Mouse (Mus musculus) retina, postnatal 7 days (tissue): Measurements from ENCODE around the gene Tenm4.

Source experiments
- DNase-seq: peaks from one replicate; pipeline ENCODE4 v3.0.0-alpha.2; 2012; ENCODE audit warnings: low read depth, low spot score

The Tenm4 gene

DNA sequence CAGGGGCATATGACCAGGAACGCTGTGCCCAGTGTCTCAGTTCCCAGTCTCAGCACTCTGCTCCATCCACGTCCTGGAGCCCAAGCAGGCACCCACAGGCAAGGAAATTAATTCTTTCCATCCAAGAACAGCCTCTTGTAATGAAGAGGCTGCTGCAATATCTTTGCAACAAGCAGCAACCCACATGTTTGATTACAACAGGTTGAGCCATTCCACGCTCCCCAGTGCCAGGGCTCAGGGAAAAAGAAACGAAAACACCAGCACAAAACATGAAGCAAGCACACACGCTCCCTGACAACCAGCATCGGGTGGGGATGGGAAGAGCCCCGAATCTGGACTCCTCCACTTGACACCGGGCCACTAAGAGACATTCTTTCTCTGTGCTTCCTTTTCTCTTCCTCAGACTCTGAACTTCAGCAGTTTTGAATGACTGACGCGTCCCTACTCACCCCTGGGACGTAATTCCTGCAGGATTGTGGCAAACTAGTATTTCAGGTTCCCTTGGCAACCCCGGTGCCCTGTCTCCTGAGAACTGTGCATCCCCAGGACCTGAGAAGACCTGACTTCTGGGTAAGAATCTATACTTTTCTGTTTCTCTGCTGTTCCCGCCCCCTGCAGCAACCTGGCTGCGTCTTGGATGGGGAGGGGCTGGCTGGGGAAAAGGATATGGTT, at the start of gene Tenm4:
Gene Tenm4, plus strand, starts transcription at position 323 of the 672 bp plus-strand sequence.
- DNase-seq = no peak

DNA sequence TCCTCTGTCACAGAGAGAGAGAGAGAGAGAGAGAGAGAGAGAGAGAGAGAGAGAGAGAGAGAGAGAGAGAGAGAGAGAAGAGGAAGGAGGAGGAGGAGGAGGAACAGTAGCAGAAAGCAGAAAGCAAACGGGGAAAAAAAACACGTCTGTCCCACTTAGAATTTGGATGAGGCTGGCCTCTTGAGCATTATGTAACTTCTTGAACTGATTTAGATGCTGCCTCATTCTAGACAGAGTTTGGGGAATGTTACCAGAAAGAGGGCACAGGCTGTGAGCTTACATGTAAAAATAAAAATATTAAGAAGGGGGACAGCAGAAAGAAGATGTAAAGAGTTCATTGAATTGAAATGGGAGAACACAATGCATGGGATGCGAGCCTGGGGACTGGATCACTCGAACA, 40.3 kb upstream of the Tenm4 start:
- no peak for DNase-seq

- DNase-seq = no peak
These were observed 39.9 kb upstream of the Tenm4 start for GRCm38 (mm10) chr7:96131175-96131574.

GRCm38 (mm10) chr7:96136497-96136961, 34.5 kb upstream of the Tenm4 start:
- no peak for DNase-seq

GRCm38 (mm10) chr7:96141876-96142275, 29.2 kb upstream of the Tenm4 start:
- no peak for DNase-seq

GRCm38 (mm10) chr7:96142973-96143596, 28.0 kb upstream of the Tenm4 start:
- no peak for DNase-seq

GRCm38 (mm10) chr7:96147436-96147835, 23.6 kb upstream of the Tenm4 start:
- DNase-seq = no peak

DNA sequence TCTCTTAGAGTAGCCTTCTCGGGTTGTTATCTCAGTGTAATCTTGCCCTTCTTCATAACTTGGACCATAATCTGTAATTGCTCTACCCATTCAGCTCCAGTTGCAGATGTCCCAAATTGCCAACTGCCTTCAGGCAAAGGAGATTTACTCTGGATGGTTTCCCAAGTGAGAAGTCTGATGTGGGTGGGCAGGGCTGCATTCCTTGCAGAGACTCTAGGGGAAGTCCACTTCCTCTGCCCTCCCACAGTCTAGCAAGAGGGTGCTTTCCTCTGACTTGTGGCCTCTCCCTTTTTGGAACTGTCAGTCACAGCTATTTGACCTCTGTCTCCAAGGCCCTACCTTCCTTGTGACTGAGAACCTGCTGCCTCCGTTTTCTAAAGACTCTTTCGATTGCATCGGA, 22.9 kb upstream of the Tenm4 start:
- DNase-seq = no peak

DNA sequence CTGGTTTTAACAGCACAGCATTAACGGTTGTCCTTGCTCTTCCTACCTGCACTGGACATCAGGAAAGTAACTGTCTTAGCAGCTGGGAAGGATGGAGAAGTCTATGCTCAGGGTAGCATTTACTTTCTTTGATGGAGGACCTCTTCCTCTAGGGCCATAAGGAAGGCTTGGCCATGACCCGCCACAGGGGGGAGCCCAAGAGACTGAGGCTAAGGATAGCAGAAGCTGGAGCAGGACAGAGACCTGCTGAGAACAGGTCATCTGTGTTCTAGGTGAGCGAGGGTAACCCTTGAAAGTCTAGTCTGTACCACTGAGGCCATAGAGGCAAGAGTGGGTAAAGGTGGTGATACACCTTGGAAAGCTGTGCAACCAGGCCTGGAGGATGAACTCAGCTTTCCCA, 19.8 kb upstream of the Tenm4 start:
- no peak for DNase-seq

DNA sequence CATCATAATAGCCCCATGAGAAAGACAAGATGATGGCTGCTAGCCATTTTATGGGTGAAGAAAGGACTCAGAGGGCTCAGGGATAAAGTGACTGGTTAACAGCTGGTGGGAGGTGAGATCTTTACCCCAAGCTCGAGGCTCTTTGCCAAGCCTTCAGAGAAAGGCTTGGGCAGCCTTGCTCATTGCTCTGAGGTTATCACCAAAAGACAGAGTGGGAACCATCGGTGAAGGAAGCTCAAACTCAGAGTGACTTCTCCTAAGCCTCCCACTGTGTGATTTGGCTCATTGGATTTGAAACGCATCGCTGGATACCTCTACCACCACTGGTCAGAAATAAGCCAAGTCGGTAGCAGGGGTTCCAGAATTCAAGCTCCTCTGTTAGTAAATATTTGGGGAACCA, 19.1 kb upstream of the Tenm4 start:
- no peak for DNase-seq

DNA sequence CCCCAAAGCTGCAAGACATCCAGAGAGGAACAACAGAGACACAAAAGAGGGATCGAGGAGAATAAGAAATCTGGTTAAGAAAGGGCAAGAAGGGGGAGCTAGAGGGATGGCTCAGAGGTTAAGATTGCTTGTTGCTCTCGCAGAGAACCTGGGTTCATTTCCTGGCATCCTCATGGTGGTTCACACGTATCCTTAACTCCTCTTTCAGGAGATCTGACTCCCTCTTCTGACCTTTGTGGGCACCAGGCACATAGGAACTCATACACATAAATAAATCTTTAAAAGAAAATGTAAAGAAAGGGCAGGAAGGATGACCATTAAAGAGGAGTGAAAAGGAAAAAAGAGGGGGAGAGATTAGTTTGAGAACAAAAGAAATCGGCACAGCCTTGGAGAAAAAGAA, 18.6 kb upstream of the Tenm4 start:
- DNase-seq = no peak

DNA sequence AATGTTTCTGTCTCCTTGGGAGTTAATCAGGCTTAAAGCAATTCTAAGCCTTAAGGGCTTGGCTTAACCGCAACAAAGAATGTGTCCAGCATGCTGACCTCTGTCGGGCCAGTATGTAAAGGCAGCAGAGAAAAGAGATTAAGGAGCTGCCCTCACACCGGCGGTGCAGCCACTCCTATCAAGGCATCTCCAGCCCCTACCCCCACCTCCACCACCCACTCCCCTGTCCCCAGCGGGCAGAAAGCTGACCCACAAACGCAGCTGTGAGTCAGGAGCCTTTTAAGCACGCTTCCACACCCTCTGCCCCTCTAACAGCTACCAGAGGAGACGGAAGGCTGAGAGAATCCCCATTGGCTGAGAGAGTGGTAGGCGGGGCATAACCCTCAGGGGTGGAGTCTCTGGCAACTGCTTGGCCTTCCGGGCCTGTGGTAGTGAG, 18.1 kb upstream of the Tenm4 start:
- peak; percentile 42 for DNase-seq

- no peak for DNase-seq
These were observed 17.0 kb upstream of the Tenm4 start for GRCm38 (mm10) chr7:96154025-96154424.

DNA sequence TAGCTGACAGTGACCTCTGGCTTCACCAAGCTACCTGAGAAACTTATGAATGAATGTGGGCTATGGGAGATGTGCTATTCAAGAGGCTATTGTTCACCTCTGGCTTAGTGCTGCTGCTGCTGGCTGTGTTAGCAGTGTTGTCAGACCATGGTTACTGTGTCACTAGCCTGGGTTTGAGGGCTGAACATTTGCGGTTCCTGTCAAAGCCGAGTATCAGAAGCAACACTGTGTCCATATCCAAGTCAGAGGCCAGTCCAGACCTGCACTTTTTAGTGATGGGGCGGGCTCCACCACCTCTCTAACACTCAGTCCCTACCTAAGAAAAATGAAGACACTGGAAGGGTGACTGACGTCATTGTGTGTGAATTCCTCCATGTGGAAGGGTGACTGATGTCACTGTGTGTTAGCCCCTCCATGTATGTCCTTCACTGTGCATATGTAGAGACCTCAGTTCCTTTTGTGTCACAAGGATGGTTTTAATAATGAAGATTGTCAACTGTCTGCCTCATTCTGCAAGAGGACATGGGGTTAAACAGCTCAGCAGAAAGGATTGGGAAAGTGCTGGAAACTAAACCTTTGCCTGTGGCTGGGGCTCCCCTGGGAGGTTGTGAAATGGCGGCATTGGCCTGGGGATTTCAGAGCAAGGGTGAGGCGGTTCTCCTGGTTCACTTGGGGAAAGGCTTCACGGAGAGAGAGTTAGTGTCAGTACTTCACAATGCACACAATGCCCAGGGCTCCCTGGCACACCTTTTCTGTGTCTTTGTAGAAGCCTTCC, 14.4 kb upstream of the Tenm4 start:
- DNase-seq = no peak

GRCm38 (mm10) chr7:96164141-96164540, 6.9 kb upstream of the Tenm4 start:
- no peak for DNase-seq

DNA sequence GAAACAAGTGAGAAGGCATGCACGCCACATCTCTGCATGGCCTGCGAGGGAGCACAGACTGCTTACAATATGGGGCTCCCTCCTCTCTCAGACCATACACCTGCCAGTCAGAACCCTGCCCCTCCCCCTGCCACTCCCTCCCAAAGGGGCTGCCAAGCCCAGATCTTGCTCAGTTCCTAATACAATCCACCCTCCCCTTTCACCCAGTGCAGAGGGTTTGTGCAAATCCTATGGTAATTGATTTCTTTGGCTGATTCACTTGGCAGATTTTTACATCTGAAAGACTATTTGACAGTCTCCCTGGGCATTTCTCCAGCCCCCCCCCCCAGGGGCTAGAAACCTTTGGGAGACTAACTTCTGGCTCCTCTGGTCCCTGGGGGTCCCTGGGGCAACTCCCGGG, 2.1 kb upstream of the Tenm4 start:
- DNase-seq = no peak

- no peak for DNase-seq
These were observed 834 bp downstream of the Tenm4 start for GRCm38 (mm10) chr7:96171596-96172563.

DNA sequence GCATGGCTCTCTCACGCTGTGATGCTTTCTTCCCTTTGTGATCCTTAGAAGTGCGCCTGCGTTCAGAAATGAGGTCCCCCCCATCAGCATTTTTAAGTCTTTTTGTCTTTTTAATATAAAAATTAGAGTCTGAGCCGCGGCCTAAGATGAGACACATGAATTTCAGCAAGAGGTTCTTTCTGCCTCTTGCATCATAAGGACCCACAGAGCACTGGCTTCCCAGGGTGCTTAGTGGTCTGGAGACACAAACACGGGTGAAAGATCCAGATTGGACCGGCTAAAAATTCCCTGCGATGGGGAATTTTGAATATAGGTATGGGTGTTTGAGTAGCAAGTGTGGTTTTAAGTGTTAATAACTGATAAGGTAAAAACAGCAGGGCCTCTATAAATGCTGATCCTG, 5.7 kb downstream of the Tenm4 start:
- no peak for DNase-seq

DNA sequence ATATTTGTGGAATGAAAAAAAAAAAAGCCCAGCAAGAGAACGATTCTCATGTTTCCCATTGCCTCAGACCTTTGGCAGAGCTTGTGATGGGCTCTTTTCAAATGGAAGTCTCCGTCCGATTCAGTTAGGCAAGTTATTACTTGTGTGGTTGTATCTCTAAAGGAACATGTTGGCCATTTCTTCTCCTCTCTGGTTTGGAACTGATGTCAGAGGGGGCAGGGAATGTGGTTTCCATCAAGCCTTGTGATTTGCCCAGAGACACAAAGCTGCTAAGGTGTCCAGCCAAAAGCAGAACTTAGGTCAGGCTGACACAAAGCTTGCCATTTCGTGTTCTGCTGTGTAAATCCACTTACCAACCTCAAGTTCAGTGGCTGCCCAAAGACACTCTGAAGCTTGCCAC, 10.7 kb downstream of the Tenm4 start:
- DNase-seq = no peak

DNA sequence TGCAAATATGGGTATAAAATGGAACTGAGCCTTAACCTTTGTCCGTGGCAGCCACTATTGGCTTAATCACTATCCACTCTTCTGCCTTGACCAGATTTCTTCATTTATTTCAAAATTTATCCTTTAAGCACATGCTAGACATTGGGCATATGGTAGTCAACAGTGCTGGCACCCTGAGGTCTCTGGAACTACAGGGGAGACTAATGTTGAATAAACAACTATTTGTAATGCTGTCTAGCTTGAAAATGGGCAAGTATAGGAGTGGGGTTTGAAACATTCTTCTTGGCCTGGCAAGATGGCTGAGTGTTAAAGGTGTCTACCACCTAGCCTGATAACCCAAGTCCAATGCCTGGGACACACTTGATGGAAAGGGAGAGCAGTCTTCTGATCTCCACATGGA, 12.1 kb downstream of the Tenm4 start:
- no peak for DNase-seq

DNA sequence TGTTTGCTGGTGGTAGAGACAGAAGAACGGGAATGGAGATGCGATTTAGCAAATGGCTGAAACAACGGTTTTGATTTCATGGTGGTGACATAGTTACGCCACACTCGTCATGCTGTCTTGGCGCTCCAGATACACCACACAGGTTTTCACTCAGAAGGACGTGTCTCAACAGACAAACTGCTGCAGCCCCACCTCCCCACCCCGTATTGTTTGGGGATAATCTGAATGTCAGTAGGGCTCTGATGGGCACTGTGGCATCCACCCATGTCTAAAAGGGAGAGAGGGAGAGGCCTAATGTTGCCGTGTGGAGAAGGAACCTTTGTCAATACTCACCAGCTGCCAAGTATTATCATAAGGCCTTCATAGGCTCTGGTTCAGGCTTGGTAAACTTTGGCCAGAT, 14.4 kb downstream of the Tenm4 start:
- DNase-seq = no peak
